Mouse (Mus musculus): Measurements from ENCODE around the gene Gm3468. TPM values are rescaled to one million over a fixed set of nuclear protein-coding genes. Genes with fewer than 3 reads are reported as not detected.
"Not testable (repeated sequence)": the region's sequence is repeated elsewhere in the genome, so short reads cannot be mapped to it uniquely, and the experiment has no call there.

Gene Gm3468
- polyA plus RNA-seq (2015; fragmentation: Nextera tagmentation; extraction: Ambion mirVana) = 0.77 and 1.9 TPM in 2 replicates

DNA sequence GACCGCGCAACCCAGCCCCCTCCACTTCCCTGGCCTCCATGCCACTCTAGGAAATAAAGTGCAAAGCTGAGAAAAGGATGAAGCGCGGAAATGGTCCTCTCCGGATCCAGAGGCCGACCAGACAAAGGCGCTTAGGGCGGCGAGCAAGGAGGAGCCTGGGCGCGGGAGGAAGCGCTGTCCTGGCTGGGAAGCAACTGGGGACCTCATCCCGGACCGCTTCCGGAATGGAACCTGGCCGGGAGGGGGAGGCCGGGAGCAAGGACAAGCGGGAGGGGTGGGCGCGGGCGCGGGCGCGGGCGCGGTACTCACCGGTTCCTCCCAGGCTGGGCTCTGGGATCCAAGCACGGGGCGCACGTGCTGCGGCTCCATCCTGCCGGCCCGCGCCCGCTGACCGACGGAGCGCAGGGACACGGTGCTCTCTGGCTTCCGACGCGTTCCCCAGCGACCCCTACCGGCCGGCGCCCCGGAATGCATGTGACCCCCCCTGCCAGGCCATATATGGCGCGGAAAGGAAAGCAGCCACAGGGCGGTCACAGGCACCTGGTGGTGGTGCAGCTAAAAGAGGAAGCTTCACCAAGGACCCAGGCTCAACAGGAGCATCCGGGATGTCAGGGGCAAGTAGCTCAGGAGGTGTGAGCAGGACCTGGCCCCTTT lies at the start of gene Gm3468:
TSS of gene Gm3468 (minus strand) at position 394 of the 654 bp plus-strand sequence.
- WGBS = 1% methylated on average over 41 of the region's 51 CpGs
- not testable (repeated sequence) for H3K9me3 ChIP-seq; H3K27me3 ChIP-seq (replicated peaks); H3K9ac ChIP-seq; H3K36me3 ChIP-seq; H3K27ac ChIP-seq; H3K4me1 ChIP-seq (replicated peaks)
- peak within 1 kb of the TSS; percentile 52 for H3K4me2 ChIP-seq (replicated peaks)
- ATAC-seq = peak; percentile 96
- peak within 1 kb of the TSS; percentile 37 for H3K4me3 ChIP-seq (replicated peaks)

DNA sequence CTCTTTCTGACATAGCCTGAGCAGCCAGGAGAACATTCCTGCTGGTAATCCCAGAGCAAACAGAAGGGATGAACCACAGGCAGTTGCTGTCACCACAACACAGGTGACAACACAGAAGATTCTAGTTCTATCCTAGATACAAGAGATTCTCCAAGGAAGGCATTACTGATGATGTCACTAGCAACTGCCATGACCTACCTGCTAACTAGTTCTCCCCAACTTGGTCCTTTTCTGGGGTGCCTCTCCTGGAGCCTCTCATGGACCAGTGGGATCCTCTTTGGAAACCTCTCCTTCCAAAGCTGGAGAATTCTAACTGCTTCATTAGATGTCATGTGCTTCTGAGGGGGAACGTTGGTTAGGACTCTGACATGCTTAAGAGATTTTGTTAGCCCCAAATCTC lies 17.2 kb upstream of the Gm3468 start, which contains the start of gene Gm3476:
TSS of gene Gm3476 (minus strand) at position 101 of the 400 bp plus-strand sequence.
- H3K4me1 ChIP-seq (replicated peaks); H3K4me3 ChIP-seq (replicated peaks); H3K27me3 ChIP-seq (replicated peaks); H3K9ac ChIP-seq; H3K9me3 ChIP-seq; H3K27ac ChIP-seq; H3K36me3 ChIP-seq; H3K4me2 ChIP-seq (replicated peaks); ATAC-seq: not testable (repeated sequence)
- no CpG with 5 or more reads among the region's 1 CpGs for WGBS

DNA sequence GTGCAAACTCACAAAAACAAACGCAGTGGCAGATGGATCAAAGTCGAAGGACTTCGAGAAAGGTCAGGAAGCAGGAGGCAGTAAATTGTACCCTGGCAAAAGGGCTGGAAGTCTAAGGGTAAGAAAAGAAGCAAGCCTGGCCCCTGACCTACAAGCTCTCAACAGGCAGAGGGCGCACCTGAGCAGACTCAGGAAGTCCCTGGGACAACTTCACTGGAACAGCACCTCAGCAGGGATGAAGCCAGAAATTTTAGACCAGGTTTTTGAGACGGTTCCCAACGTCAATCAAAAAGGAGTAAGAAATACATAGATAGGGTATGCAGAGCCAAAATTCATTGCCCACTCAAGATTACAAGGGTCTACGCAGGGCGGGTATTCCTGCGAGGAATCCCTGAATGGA lies 965 bp downstream of the Gm3468 start:
- H3K27me3 ChIP-seq (replicated peaks); H3K9ac ChIP-seq; H3K36me3 ChIP-seq; ATAC-seq; H3K9me3 ChIP-seq; H3K27ac ChIP-seq; H3K4me1 ChIP-seq (replicated peaks): not testable (repeated sequence)
- Histone ChIP-seq H3K4me3 (replicated peaks) (peak overlapping the region; percentile 37), H3K4me2 (replicated peaks) (peak overlapping the region; percentile 52)
- 6% methylated on average over 9 of the region's 9 CpGs for whole genome bisulfite sequencing

- not testable (repeated sequence) for H3K27ac ChIP-seq; H3K4me1 ChIP-seq (replicated peaks); H3K9me3 ChIP-seq; ATAC-seq; H3K27me3 ChIP-seq (replicated peaks); H3K4me2 ChIP-seq (replicated peaks); H3K9ac ChIP-seq; H3K4me3 ChIP-seq (replicated peaks); H3K36me3 ChIP-seq
- WGBS = 87% methylated on average over 3 of the region's 3 CpGs
Observed at GRCm38 (mm10) chr14:6093842-6094241, 14.6 kb downstream of the Gm3468 start, which contains the start of gene Gm8206. TSS of gene Gm8206 (minus strand) at chr14:6093942.

DNA sequence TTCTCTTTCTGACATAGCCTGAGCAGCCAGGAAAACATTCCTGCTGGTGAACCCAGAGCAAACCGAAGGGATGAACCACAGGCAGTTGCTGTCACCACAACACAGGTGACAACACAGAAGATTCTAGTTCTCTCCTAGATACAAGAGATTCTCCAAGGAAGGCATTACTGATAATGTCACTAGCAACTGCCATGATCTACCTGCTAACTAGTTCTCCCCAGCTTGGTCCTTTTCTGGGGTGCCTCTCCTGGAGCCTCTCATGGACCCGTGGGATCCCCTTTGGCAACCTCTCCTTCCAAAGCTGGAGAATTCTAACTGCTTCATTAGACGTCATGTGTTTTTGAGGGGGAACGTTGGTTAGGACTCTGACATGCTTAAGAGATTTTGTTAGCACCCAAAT lies 50.3 kb downstream of the Gm3468 start, which contains the start of gene Gm6337:
TSS of gene Gm6337 (minus strand) at position 101 of the 400 bp plus-strand sequence.
- H3K9me3 ChIP-seq; H3K27me3 ChIP-seq (replicated peaks); ATAC-seq; H3K4me3 ChIP-seq (replicated peaks); H3K9ac ChIP-seq; H3K4me1 ChIP-seq (replicated peaks); H3K36me3 ChIP-seq; H3K4me2 ChIP-seq (replicated peaks); H3K27ac ChIP-seq: not testable (repeated sequence)
- WGBS = 92% methylated on average over 4 of the region's 4 CpGs

Other genes with a start within 250 kb of the Gm3468 start
- 0.06 TPM in 1 of 2 replicates, not detected in the other for gene Gm8237, start 228.3 kb downstream of the Gm3468 start, polyA plus RNA-seq (2015; fragmentation: Nextera tagmentation; extraction: Ambion mirVana)
- gene Gm3248, start 146.9 kb downstream of the Gm3468 start, polyA plus RNA-seq (2015; fragmentation: Nextera tagmentation; extraction: Ambion mirVana) = 0.44 and 0.56 TPM in 2 replicates
- not detected in 2 replicates for gene Gm3453, start 129.5 kb downstream of the Gm3468 start, polyA plus RNA-seq (2015; fragmentation: Nextera tagmentation; extraction: Ambion mirVana)
- gene Gm6337, start 50.4 kb downstream of the Gm3468 start, polyA plus RNA-seq (2015; fragmentation: Nextera tagmentation; extraction: Ambion mirVana) = not detected in 2 replicates
- gene Gm8206, start 14.7 kb downstream of the Gm3468 start, polyA plus RNA-seq (2015; fragmentation: Nextera tagmentation; extraction: Ambion mirVana) = 0.74 and 0.90 TPM in 2 replicates
- gene Gm3476, start 17.1 kb upstream of the Gm3468 start, polyA plus RNA-seq (2015; fragmentation: Nextera tagmentation; extraction: Ambion mirVana) = not detected in 2 replicates
- gene Gm21560, start 110.6 kb upstream of the Gm3468 start, polyA plus RNA-seq (2015; fragmentation: Nextera tagmentation; extraction: Ambion mirVana) = not detected in 2 replicates
- gene Gm3411, start 178.6 kb upstream of the Gm3468 start, polyA plus RNA-seq (2015; fragmentation: Nextera tagmentation; extraction: Ambion mirVana) = 1.9 and 2.2 TPM in 2 replicates
- not detected in 2 replicates for gene Gm21103, start 196.2 kb upstream of the Gm3468 start, polyA plus RNA-seq (2015; fragmentation: Nextera tagmentation; extraction: Ambion mirVana)
- gene Gm3618, start 235.0 kb upstream of the Gm3468 start, polyA plus RNA-seq (2015; fragmentation: Nextera tagmentation; extraction: Ambion mirVana) = not detected in 2 replicates

Measured in intestine, embryonic 15.5 days (tissue).